Mouse (Mus musculus): ENCODE data around the gene Zfp286. TPM values are rescaled to one million over a fixed set of nuclear protein-coding genes. Genes with fewer than 3 reads are reported as not detected.

Zfp286 gene
- polyA plus RNA-seq, 1 experiment from 2014 or later = 4.7 TPM

DNA sequence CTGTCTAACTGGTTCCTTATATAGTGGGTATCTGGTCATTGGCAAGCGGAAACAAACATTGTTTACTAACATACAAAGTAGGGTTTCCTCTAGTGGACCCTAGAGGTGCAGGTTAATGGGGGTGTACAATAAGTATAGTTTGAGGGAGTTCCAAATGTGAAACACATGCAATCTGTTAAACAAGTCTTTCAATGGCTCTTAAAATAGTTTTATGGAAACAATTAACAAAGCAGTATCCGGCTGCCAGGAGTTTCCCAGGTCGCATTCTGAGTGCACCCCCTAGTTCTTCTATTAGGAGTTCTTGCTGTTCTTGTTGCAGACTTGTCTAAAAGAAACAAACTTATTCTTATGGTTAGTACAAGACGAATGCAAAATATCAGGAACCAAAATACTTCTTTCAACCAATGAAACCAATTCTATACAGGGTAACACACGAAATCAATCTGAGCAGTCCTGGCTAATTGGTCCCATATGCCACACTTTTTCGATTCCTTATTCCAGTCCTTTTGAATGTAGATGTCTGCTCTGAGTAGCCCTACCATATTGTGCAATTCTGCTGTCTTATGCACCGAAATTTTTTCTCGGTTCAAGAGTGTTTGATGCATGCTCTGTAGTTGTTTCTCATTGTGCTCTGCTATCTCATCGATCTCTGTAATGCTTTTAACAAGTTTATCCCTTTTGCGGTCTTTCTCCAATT is 46.9 kb downstream of the Zfp286 start:
- ATAC-seq (no peak), DNase-seq (ENCODE audit: low spot score) (no peak)
- Histone ChIP-seq H3K4me2 (replicated peaks; ENCODE audit: low read depth, low read length) (no peak overlapping the region), H3K9ac (replicated peaks; ENCODE audit: low read depth) (no peak overlapping the region), H3K36me3 (ENCODE audit: insufficient read depth, low read length) (no peaks in the 10 kb centered on the region), H3K4me3 (ENCODE audit: low read depth, low read length) (no peak overlapping the region), H3K27me3 (replicated peaks; ENCODE audit: insufficient read depth, low read length) (no peaks in the 10 kb centered on the region), H3K4me1 (ENCODE audit: insufficient read depth, low read depth, low read length) (no peaks in the 10 kb centered on the region), H3K9me3 (ENCODE audit: low read length) (no peaks in the 10 kb centered on the region), H3K27ac (ENCODE audit: low read length) (no peak overlapping the region)
- TF ChIP-seq EP300 (IDR thresholded peaks at IDR 0.05) (no peak), CTCF (IDR thresholded peaks at IDR 0.05) (no peak)
- 67% methylated on average over 10 of the region's 10 CpGs for WGBS

DNA sequence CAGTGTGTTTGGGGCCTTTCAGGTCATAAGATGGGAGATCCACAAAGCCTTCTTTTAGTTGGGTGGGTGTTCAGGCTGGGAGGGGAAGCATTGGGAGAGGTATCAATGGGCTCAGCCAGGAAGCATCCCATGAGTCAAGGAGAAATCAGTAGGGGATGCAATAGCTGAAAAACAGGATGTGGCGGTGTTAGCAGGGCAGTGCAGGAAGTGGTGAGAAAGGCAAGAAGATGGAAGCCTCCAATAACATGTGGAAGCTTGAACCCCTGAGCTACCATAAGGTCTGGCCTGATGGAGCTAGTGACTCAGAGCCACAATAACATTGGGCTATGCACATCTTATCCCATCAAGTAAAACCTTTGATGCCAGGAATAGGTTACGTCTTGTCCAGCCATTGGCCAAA is 48.1 kb downstream of the Zfp286 start:
- H3K4me3 ChIP-seq (ENCODE audit: low read depth, low read length) = no peak overlapping the region
- no peak overlapping the region for H3K4me2 ChIP-seq (replicated peaks; ENCODE audit: low read depth, low read length)
- no peak overlapping the region for H3K9ac ChIP-seq (replicated peaks; ENCODE audit: low read depth)
- TF ChIP-seq EP300 (IDR thresholded peaks at IDR 0.05) (no peak), CTCF (IDR thresholded peaks at IDR 0.05) (no peak)
- WGBS = 80% methylated on average over 2 of the region's 2 CpGs
- H3K27ac ChIP-seq (ENCODE audit: low read length) = no peak overlapping the region
- H3K27me3 ChIP-seq (replicated peaks; ENCODE audit: insufficient read depth, low read length) = no peaks in the 10 kb centered on the region
- ATAC-seq = no peak
- H3K9me3 ChIP-seq (ENCODE audit: low read length) = no peaks in the 10 kb centered on the region
- DNase-seq (ENCODE audit: low spot score) = no peak
- no peaks in the 10 kb centered on the region for H3K36me3 ChIP-seq (ENCODE audit: insufficient read depth, low read length)
- no peaks in the 10 kb centered on the region for H3K4me1 ChIP-seq (ENCODE audit: insufficient read depth, low read depth, low read length)

DNA sequence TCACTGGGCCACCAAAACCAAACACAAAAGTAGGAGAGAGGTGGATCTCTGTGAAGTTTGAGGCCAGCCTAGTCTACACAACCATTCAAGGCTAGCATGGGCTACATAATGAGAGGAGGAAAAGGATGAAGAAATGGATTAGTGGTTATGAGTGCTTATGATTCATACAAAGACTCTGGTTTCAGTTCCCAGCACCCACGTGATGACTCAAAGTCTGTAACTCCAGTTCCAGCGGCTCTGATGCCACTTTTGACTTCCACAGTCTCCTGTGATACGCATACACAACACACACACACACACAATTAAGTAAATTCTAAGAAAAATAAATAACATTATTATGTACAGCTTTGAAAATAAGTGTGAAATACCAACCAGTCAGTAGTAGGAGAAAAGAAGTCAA is 56.6 kb downstream of the Zfp286 start:
- Histone ChIP-seq H3K9ac (replicated peaks; ENCODE audit: low read depth) (no peak overlapping the region), H3K4me2 (replicated peaks; ENCODE audit: low read depth, low read length) (no peak overlapping the region), H3K27me3 (replicated peaks; ENCODE audit: insufficient read depth, low read length) (no peaks in the 10 kb centered on the region), H3K4me3 (ENCODE audit: low read depth, low read length) (no peak overlapping the region), H3K27ac (ENCODE audit: low read length) (no peak overlapping the region), H3K36me3 (ENCODE audit: insufficient read depth, low read length) (no peaks in the 10 kb centered on the region), H3K4me1 (ENCODE audit: insufficient read depth, low read depth, low read length) (no peaks in the 10 kb centered on the region), H3K9me3 (ENCODE audit: low read length) (no peaks in the 10 kb centered on the region)
- DNase-seq (ENCODE audit: low spot score) (no peak), ATAC-seq (no peak)
- WGBS = 69% methylated on average over 3 of the region's 3 CpGs
- no peak for TF ChIP-seq CTCF (IDR thresholded peaks at IDR 0.05)

DNA sequence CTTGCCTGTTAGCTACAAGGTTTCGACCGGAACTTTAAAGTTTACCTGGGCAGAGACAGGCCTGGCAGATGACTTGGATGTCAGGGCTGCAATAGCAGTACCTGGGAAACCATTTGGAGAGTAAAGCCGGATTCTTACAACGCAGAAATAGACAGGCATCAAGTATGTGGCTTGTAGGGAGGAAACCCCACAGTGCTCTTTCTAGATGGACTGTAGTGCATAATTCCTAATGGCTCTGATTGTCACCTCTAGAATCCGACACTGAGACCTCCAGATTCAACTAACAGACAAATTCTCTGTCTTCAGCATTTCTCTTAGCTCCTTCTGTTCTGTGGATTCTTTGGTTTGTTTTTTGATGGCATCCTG is 57.3 kb downstream of the Zfp286 start:
- 15% methylated on average over 5 of the region's 5 CpGs for WGBS

DNA sequence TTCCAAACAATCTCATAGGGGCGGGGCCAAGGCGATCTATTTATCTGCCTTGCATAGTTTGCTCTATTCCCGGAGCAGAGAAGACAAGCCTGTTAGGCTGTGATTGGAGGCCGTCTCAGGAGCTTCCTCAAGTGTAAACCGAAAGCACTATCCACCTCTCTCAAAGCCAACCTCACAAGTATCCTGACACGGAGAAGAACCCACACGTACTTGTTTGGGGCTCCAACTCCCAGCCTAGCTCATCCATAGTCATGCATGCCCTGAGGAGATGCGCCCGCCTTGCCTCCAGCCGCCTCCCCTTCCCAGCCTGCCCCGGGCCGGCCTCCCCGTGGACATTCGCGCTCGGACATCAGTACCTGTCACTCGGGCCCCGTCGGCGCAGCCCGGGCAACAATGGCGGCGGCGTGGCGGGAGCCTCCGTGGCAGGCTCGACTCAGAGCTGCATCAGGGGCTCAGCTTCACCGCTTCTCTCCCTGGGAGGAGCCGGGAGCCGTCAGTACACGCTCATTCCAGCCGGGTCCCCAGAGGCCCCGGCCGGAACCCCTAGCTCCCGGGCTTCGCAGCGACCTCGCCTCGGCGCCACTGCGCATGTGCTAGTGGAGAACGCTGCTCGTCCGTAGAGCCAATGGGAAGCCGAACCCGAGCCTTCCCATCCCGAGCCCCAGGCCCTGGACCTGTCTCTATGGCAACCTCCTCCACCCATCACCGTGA is 57.8 kb downstream of the Zfp286 start, which contains the start of gene Zfp287:
TSS of gene Zfp287 (minus strand) at position 595 of the 711 bp plus-strand sequence.
- H3K27me3 ChIP-seq (replicated peaks; ENCODE audit: insufficient read depth, low read length) = no peaks in the 10 kb centered on the region
- WGBS = 2% methylated on average over 48 of the region's 48 CpGs
- peak within 1 kb of the TSS; percentile 78 for H3K4me2 ChIP-seq (replicated peaks; ENCODE audit: low read depth, low read length)
- no peaks in the 10 kb centered on the region for H3K9me3 ChIP-seq (ENCODE audit: low read length)
- 0 out of 2 replicates have a peak within 1 kb of the TSS, but pooled peaks have one; percentile 29 for H3K9ac ChIP-seq (replicated peaks; ENCODE audit: low read depth)
- TF ChIP-seq EP300 (IDR thresholded peaks at IDR 0.05) = no peak
- no peak for TF ChIP-seq CTCF (IDR thresholded peaks at IDR 0.05)
- no peaks in the 10 kb centered on the region for H3K4me1 ChIP-seq (ENCODE audit: insufficient read depth, low read depth, low read length)
- peak; percentile 88 for DNase-seq (ENCODE audit: low spot score)
- H3K36me3 ChIP-seq (ENCODE audit: insufficient read depth, low read length) = no peaks in the 10 kb centered on the region
- H3K27ac ChIP-seq (ENCODE audit: low read length) = peak within 1 kb of the TSS; percentile 54
- peak; percentile 97 for ATAC-seq
- peak within 1 kb of the TSS; percentile 64 for H3K4me3 ChIP-seq (ENCODE audit: low read depth, low read length)

More for the DNA sequence above, 57.3 kb downstream of the Zfp286 start:
- no peaks in the 10 kb centered on the region for H3K9me3 ChIP-seq (ENCODE audit: low read length)
- TF ChIP-seq CTCF (IDR thresholded peaks at IDR 0.05) (no peak), EP300 (IDR thresholded peaks at IDR 0.05) (no peak)
- no peaks in the 10 kb centered on the region for H3K27me3 ChIP-seq (replicated peaks; ENCODE audit: insufficient read depth, low read length)
- H3K4me2 ChIP-seq (replicated peaks; ENCODE audit: low read depth, low read length) = peak overlapping the region; percentile 78
- DNase-seq (ENCODE audit: low spot score) (no peak), ATAC-seq (no peak)
- H3K4me3 ChIP-seq (ENCODE audit: low read depth, low read length) = peak overlapping the region; percentile 64; the same call in 1 of the 2 replicates
- no peak overlapping the region for H3K9ac ChIP-seq (replicated peaks; ENCODE audit: low read depth)
- no peaks in the 10 kb centered on the region for H3K36me3 ChIP-seq (ENCODE audit: insufficient read depth, low read length)
- H3K4me1 ChIP-seq (ENCODE audit: insufficient read depth, low read depth, low read length) = no peaks in the 10 kb centered on the region
- no peak overlapping the region for H3K27ac ChIP-seq (ENCODE audit: low read length)

DNA sequence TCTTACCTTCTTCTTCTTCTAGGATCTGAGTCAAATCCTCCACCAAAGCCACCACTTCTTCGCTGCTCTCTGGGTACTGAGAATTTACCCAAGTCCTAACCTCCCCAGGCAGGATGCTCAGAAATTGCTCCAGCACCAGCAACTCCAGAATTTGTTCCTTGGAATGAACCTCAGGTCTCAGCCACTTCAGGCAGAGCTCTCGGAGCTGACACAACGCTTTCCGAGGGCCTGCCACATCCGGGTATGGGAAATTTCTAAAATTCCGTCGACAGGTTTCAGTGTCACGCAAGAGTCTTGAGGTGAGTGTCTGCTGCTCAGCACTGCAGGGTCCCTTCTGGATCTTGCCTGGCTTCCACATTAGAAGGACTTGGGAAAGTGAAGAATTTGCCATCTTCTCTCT is 61.0 kb downstream of the Zfp286 start:
- H3K9ac ChIP-seq (replicated peaks; ENCODE audit: low read depth) = no peak overlapping the region
- TF ChIP-seq CTCF (IDR thresholded peaks at IDR 0.05) = no peak
- no peak for TF ChIP-seq EP300 (IDR thresholded peaks at IDR 0.05)
- WGBS = 88% methylated on average over 8 of the region's 8 CpGs
- no peaks in the 10 kb centered on the region for H3K9me3 ChIP-seq (ENCODE audit: low read length)
- no peak overlapping the region for H3K4me3 ChIP-seq (ENCODE audit: low read depth, low read length)
- H3K36me3 ChIP-seq (ENCODE audit: insufficient read depth, low read length) = peaks cover 6% of the 10 kb centered on the region; the same call in 1 of the 2 replicates
- no peaks in the 10 kb centered on the region for H3K27me3 ChIP-seq (replicated peaks; ENCODE audit: insufficient read depth, low read length)
- no peaks in the 10 kb centered on the region for H3K4me1 ChIP-seq (ENCODE audit: insufficient read depth, low read depth, low read length)
- no peak for ATAC-seq
- DNase-seq (ENCODE audit: low spot score) = no peak
- H3K4me2 ChIP-seq (replicated peaks; ENCODE audit: low read depth, low read length) = no peak overlapping the region
- no peak overlapping the region for H3K27ac ChIP-seq (ENCODE audit: low read length)

All from lung, postnatal 0 days (tissue).